Mouse (Mus musculus) lung, adult 2 months (tissue): ENCODE measurements around the gene Alg3.

ENCODE experiments used
- CTCF ChIP-seq: fragments of 200-500 bp; IDR thresholded peaks from 2 replicates; pipeline ENCODE4 v1.5.1; 2011; ENCODE audit warnings: mild to moderate bottlenecking, low read length, control low read depth; ENCODE audit not compliant: insufficient read depth
- POLR2A ChIP-seq: fragments of 200-500 bp; IDR thresholded peaks from 2 replicates; pipeline ENCODE4 v1.6.1; 2011; ENCODE audit warnings: low read depth, mild to moderate bottlenecking, control low read depth, low read length, borderline replicate concordance; ENCODE audit errors: extremely low read depth

DNA sequence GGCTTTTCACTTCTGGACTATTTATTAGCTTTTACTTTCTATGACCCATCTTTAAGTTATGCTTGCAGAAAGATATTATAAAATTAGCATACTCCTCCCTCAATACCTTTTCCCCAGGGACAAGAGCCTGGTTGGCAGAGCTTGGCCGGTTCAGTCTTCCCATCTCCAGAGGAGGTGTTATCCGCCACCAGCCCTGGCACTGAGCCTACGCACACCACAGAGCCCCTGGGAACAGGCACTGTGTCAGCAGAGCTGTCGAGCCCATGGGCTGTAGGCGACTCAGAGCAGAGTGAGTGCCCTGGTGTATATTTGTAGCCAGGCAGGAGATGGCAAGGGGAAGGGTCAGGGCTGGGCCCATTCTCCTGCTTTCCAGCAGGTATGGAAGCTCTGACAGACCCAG is 11.0 kb downstream of the Alg3 start:
- TF ChIP-seq POLR2A (no peak), CTCF (no peak)
